Mouse (Mus musculus) stomach, embryonic 14.5 days (tissue): Measurements from ENCODE around the gene Kif26a. TPM values are rescaled to one million over a fixed set of nuclear protein-coding genes. Genes with fewer than 3 reads are reported as not detected.

ENCODE experiments used
- ATAC-seq: fragments of 200-750 bp; cut with Nextera tagmentation; 2 replicates; pipeline ENCODE4 v1.8.0; 2017; ENCODE audit warnings: low read depth, moderate TSS enrichment; ENCODE audit not compliant: insufficient number of reproducible peaks, insufficient read depth, low FRiP score
- H3K27ac ChIP-seq: fragments of 300-500 bp; sonication (generic); 2 replicates; pipeline ENCODE4 v1.5.1; 2014; ENCODE audit warnings: mild to moderate bottlenecking, low read length, moderate library complexity, mixed read lengths
- H3K27me3 ChIP-seq: fragments of 300-500 bp; sonication (generic); 2 replicates; pipeline ENCODE4 v1.6.1; 2014; ENCODE audit warnings: low read length, control low read depth, mixed read lengths; ENCODE audit not compliant: control insufficient read depth, insufficient read depth
- H3K36me3 ChIP-seq: fragments of 300-500 bp; sonication (generic); 2 replicates; pipeline ENCODE4 v1.6.1; 2014; ENCODE audit warnings: mild to moderate bottlenecking, control low read depth, low read length, moderate library complexity, mixed read lengths; ENCODE audit not compliant: control insufficient read depth, insufficient read depth
- H3K4me1 ChIP-seq: fragments of 300-500 bp; sonication (generic); 2 replicates; pipeline ENCODE4 v1.6.1; 2014; ENCODE audit warnings: low read length, control low read depth, mixed read lengths; ENCODE audit not compliant: control insufficient read depth, insufficient read depth
- H3K4me2 ChIP-seq: fragments of 300-500 bp; sonication (generic); replicated peaks from 2 replicates; pipeline ENCODE4 v1.6.1; 2014; ENCODE audit warnings: low read depth, low read length, control low read depth
- H3K4me3 ChIP-seq: fragments of 300-500 bp; sonication (generic); 2 replicates; pipeline ENCODE4 v1.5.1; 2014; ENCODE audit warnings: low read depth, low read length, control low read depth
- H3K9ac ChIP-seq: fragments of 300-500 bp; sonication (generic); replicated peaks from 2 replicates; pipeline ENCODE4 v1.6.1; 2014; ENCODE audit warnings: low read depth, mild to moderate bottlenecking, control low read depth, low read length, moderate library complexity, mixed read lengths
- H3K9me3 ChIP-seq: fragments of 300-500 bp; sonication (generic); 2 replicates; pipeline ENCODE4 v1.6.1; 2016; ENCODE audit warnings: low read depth, low read length, control low read depth; ENCODE audit not compliant: control insufficient read depth
- WGBS: fragments of 180-500 bp; shearing (Covaris S2); extraction: QIAGEN DNeasy Blood & Tissue Kit; methylation state at CpG from one replicate; pipeline ENCODE4 v1.1.7; 2014; 5-methylcytosine and 5-hydroxymethylcytosine counted together
- polyA plus RNA-seq: library from polyadenylated mRNA; unstranded; fragments of >200 nt; fragmentation: Nextera tagmentation; extraction: Ambion mirVana; gene quantifications from 2 replicates; pipeline ENCODE4 v1.2.1, GENCODE M21; 2014

Kif26a gene
- polyA plus RNA-seq, 1 experiment from 2014 or later = 2.9 TPM

DNA sequence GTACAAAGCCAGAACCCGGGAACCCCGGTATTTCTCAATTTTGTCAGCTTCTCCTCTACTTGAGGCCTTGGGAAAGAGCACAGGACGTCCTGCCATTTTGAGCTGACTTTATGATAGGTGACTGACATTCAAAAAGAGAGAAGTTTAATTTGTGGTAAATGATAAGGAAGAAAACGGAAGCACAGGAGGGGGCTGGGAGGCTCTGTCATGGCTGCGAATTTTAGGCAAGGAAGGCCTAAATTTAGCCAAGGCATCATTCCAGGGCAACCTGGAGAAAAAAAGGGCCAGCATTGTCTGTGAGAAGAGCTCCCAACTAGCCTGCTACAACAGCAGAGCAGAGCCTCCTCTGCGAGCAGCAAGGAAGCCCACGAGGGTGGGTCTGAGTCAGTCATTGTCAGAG is 5.3 kb upstream of the Kif26a start:
- Histone ChIP-seq H3K9ac (no peak overlapping the region), H3K9me3 (no peaks in the 10 kb centered on the region), H3K27me3 (peaks cover 35% of the 10 kb centered on the region), H3K4me1 (0 out of 2 replicates have a peak, but pooled peaks cover 3% of the 10 kb centered on the region), H3K4me3 (no peak overlapping the region), H3K4me2 (no peak overlapping the region), H3K27ac (no peak overlapping the region), H3K36me3 (no peaks in the 10 kb centered on the region)
- no peak for ATAC-seq
- WGBS = 63% methylated on average over 7 of the region's 7 CpGs

DNA sequence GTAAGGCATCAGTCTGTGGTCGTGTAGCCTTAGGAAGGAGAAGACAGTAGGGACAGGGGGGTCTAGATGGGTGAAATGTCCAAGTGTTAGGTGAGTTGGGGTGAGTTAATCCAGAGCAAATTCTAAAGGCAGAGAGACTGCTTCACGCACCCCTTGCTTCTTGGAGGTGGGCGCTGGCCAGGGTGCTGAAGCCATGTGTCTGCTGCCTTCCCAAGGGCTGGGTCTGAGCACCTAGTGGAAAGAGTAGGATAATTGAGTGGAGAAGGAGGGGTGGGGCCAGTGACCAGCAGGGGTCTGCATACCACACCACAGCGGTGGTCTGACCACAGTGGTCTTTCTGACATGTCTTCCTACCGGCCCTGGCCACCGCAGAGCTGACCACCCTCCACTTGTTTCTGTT is 4.7 kb upstream of the Kif26a start:
- H3K4me2 ChIP-seq = no peak overlapping the region
- ATAC-seq = no peak
- WGBS = 4% methylated on average over 6 of the region's 6 CpGs
- no peaks in the 10 kb centered on the region for H3K9me3 ChIP-seq
- H3K4me1 ChIP-seq = 0 out of 2 replicates have a peak, but pooled peaks cover 3% of the 10 kb centered on the region
- H3K9ac ChIP-seq = no peak overlapping the region
- peaks cover 35% of the 10 kb centered on the region for H3K27me3 ChIP-seq
- H3K36me3 ChIP-seq = no peaks in the 10 kb centered on the region
- H3K4me3 ChIP-seq = no peak overlapping the region
- H3K27ac ChIP-seq = no peak overlapping the region

DNA sequence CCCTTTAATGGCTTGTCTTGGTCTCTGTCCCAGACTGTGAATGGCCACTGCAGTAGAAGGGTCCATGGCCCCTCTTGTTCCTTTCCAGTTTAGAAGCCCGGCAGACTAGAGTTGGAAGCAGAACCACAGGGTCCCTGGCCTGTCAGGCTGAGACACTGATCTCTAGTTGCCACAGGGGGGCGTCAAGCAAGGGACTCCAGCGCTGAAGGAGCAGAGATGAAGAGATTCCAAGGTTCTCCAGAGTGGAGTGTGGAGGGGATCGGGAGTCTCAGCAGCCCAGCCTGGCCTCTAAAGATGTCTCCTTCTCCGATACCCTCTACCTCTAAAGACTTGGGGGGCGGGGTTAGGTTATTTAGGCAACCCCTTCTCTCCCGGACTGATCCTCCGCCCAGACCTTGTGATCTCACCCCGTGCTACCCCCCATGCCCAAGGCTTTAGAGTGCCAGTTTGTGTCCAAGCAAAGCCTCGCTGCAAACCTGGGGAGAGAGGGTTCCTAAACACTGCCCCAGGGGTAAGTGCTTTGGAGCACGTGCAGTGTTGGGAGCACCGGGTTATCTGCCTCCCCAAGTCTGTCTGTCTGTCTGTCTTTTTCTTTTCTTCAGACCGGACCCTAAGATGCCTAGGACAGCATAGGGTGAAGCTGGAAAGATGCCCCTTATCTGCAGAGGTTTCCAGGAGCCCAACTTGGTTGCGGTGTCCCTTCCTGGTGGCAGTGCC is 2.7 kb upstream of the Kif26a start:
- WGBS = 7% methylated on average over 14 of the region's 14 CpGs
- peaks cover 14% of the 10 kb centered on the region for H3K4me1 ChIP-seq
- peaks cover 35% of the 10 kb centered on the region for H3K27me3 ChIP-seq

DNA sequence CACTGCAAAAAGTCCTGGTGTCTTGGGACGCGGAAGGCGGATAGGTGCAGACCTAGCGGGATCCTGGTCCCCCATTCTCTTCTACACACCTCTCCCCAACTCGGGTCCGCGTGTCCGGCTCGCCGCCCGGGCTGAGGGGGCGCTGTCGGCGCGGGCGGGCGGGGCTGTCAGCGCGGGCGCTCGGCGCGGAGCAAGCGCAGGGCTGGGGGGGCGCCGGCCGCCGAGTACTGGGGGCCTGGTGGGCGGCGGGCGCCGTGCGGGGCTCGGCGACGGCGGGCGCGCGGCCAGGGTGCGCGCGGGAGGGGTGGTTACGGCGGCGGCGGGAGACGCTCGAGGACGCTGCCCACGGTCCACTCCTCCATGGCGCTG is 2.2 kb upstream of the Kif26a start:
- no peaks in the 10 kb centered on the region for H3K36me3 ChIP-seq
- peak overlapping the region; percentile 87 for H3K4me2 ChIP-seq
- no peak for ATAC-seq
- H3K9me3 ChIP-seq = no peaks in the 10 kb centered on the region
- no peak overlapping the region for H3K27ac ChIP-seq
- WGBS = under 1% methylated on average over 43 of the region's 52 CpGs
- peaks cover 35% of the 10 kb centered on the region for H3K27me3 ChIP-seq
- peaks cover 14% of the 10 kb centered on the region for H3K4me1 ChIP-seq
- H3K9ac ChIP-seq = no peak overlapping the region
- H3K4me3 ChIP-seq = peak overlapping the region; percentile 55

More for the DNA sequence above, 2.7 kb upstream of the Kif26a start:
- H3K36me3 ChIP-seq = no peaks in the 10 kb centered on the region
- no peak overlapping the region for H3K9ac ChIP-seq
- H3K27ac ChIP-seq = no peak overlapping the region
- no peak for ATAC-seq
- H3K4me2 ChIP-seq = peak overlapping the region; percentile 87
- H3K4me3 ChIP-seq = peak overlapping the region; percentile 55
- H3K9me3 ChIP-seq = no peaks in the 10 kb centered on the region

DNA sequence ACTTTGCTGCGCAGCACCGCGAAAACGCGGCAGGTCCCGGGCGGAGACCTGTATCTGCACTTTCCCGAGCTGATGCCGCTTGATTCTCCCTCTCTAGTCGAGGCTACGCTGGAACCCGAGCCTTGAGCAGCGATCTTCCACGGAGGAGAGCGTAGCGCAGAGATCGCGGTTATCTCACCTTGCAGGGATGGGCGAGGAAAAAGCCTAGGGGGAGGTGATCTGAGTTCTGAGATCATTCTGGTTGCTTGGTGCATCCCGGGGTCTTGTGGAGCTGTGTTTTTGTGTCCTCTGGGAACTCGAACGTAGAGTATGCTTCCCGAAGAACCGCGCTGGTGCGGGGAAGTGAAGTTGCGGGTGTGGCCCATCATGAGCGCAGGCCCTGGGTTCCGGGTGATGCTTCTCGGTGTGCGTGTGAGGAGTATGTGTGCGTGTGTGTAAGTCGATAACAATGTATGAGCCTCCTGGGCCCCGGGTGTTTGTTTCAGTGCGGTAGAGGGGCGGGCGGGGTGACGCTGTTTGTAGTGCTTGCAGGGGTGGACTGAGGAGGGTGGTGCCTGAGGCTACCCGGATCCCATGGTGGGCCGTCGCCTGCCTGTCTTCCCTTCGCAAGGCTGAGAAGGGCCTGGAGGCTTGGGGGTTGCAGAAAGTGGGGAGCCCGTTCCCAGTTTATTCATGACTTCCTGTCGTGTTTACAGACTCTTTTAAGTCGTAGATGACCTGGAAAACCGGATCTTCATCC is 1.5 kb upstream of the Kif26a start:
- H3K27me3 ChIP-seq = peaks cover 35% of the 10 kb centered on the region
- 4% methylated on average over 46 of the region's 46 CpGs for WGBS
- ATAC-seq = no peak
- H3K36me3 ChIP-seq = no peaks in the 10 kb centered on the region
- H3K4me3 ChIP-seq = peak overlapping the region; percentile 55
- H3K27ac ChIP-seq = no peak overlapping the region
- H3K4me2 ChIP-seq = peak overlapping the region; percentile 87
- H3K9me3 ChIP-seq = no peaks in the 10 kb centered on the region
- no peak overlapping the region for H3K9ac ChIP-seq
- peaks cover 14% of the 10 kb centered on the region for H3K4me1 ChIP-seq

DNA sequence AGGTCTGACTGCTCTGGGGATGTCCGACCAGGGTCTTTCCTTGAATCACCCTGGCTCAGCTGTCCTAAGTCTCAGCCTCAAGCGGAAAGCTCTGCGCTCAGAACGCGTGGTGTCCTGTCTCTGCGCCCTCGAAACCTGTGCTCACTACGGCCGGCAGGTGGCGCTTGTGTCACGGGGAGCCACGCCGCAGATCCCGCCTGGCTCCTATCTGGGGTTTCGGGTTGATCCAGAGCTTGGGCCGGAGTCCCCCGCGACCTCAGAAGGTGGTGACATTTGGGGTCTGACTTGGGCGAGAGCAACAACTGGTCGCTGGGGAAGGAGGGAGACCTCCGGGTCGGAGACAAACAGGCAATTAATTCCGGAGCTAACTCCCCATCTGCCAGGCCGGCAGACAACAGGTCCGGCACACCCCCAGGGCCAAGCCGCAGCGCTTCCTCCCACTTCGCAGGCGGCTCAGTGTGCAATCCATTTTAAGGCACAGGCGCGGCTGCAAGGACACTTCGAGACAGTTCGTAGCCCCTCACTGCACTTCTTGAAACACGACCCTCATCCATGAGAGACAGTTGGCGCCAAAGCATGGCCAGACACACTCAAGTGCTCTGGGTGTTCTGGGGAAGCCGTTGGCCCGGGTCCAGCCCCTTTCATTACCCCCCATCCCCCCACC is 665 bp upstream of the Kif26a start:
- Histone ChIP-seq H3K27me3 (peaks cover 35% of the 10 kb centered on the region), H3K9me3 (no peaks in the 10 kb centered on the region), H3K9ac (no peak overlapping the region), H3K4me3 (peak overlapping the region; percentile 55), H3K36me3 (no peaks in the 10 kb centered on the region), H3K4me1 (peaks cover 17% of the 10 kb centered on the region), H3K4me2 (peak overlapping the region; percentile 87), H3K27ac (no peak overlapping the region)
- ATAC-seq = no peak; the same call in 1 of the 2 replicates
- under 1% methylated on average over 37 of the region's 37 CpGs for WGBS

DNA sequence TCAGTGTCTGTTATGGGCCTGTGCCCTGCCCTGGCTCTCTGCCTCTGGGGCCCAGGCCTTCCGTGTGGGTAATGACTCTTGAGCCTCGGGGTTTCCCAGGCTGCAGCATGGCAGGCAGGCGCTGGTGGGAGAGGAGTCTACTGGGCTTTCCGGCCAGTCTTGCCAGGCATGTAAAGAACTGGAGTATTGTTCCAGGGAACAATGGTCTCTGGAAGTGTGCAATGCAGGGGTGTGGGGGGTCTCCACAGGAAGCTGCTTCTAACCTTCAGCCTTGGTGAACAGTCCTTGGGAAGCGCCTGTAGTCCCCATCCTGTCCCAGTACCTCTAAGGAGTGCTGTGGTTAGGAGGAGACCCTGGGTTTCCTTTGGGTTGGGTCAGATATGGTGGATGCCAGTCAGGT is 1.4 kb downstream of the Kif26a start:
- Histone ChIP-seq H3K4me2 (peak overlapping the region; percentile 87), H3K9me3 (no peaks in the 10 kb centered on the region), H3K4me3 (peak overlapping the region; percentile 55), H3K4me1 (peaks cover 23% of the 10 kb centered on the region), H3K27ac (no peak overlapping the region; the same call in 1 of the 2 replicates), H3K36me3 (no peaks in the 10 kb centered on the region), H3K27me3 (peaks cover 26% of the 10 kb centered on the region), H3K9ac (0 out of 2 replicates have a peak overlapping the region, but pooled peaks have one; percentile 14)
- no peak for ATAC-seq
- 37% methylated on average over 5 of the region's 5 CpGs for WGBS

DNA sequence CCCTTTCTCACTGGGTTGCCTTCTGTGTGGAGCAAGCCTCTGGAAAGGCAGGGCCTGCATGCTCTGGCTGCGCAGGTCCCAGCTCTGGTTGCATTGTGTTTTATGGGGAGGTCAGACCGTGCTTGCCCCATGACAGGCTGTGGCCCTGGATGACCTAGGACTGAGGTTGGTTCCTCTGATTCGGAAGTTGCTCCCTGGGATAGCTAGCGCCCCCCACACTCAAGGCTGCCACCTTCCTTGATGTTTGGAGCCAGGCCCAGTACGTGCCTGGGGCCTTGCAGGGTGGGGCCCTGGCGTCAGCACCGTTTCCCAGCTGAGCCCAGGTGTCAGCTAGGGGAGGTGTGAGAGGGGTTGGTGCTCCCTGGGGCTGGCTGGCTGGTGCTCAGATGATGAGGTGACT is 4.0 kb downstream of the Kif26a start:
- Histone ChIP-seq H3K9me3 (no peaks in the 10 kb centered on the region), H3K4me1 (peaks cover 20% of the 10 kb centered on the region), H3K27ac (no peak overlapping the region), H3K4me2 (no peak overlapping the region), H3K9ac (no peak overlapping the region), H3K27me3 (peaks cover 1% of the 10 kb centered on the region; the same call in 1 of the 2 replicates), H3K4me3 (no peak overlapping the region), H3K36me3 (no peaks in the 10 kb centered on the region)
- WGBS = 48% methylated on average over 7 of the region's 7 CpGs
- no peak for ATAC-seq
